Mouse (Mus musculus): Measurements from ENCODE around the gene Sorbs1.

Sorbs1 gene

GRCm38 (mm10) chr19:40336694-40337093 lies 176.9 kb downstream of the Sorbs1 start:
- no peak for DNase-seq

- no peak for DNase-seq
Observed at GRCm38 (mm10) chr19:40333905-40334304, 179.7 kb downstream of the Sorbs1 start.

- no peak for DNase-seq
Observed at GRCm38 (mm10) chr19:40333081-40333480, 180.5 kb downstream of the Sorbs1 start.

GRCm38 (mm10) chr19:40332303-40332702 lies 181.3 kb downstream of the Sorbs1 start:
- no peak for DNase-seq

GRCm38 (mm10) chr19:40331846-40332245 lies 181.7 kb downstream of the Sorbs1 start:
- DNase-seq, result no peak

GRCm38 (mm10) chr19:40326126-40326525 lies 187.5 kb downstream of the Sorbs1 start:
- no peak for DNase-seq

GRCm38 (mm10) chr19:40325381-40325780 lies 188.2 kb downstream of the Sorbs1 start:
- no peak for DNase-seq

- no peak for DNase-seq
Observed at GRCm38 (mm10) chr19:40322226-40322625, 191.4 kb downstream of the Sorbs1 start.

GRCm38 (mm10) chr19:40319199-40319598 lies 194.4 kb downstream of the Sorbs1 start:
- no peak for DNase-seq

GRCm38 (mm10) chr19:40318511-40318910 lies 195.1 kb downstream of the Sorbs1 start:
- DNase-seq, result no peak

- no peak for DNase-seq
Observed at GRCm38 (mm10) chr19:40317001-40317400, 196.6 kb downstream of the Sorbs1 start.

- no peak for DNase-seq
Observed at GRCm38 (mm10) chr19:40314252-40314651, 199.3 kb downstream of the Sorbs1 start.

GRCm38 (mm10) chr19:40311631-40312030 lies 201.9 kb downstream of the Sorbs1 start:
- no peak for DNase-seq

- DNase-seq, result no peak
Observed at GRCm38 (mm10) chr19:40310410-40311130, 203.0 kb downstream of the Sorbs1 start.

GRCm38 (mm10) chr19:40309911-40310310 lies 203.7 kb downstream of the Sorbs1 start:
- no peak for DNase-seq

GRCm38 (mm10) chr19:40307550-40307949 lies 206.0 kb downstream of the Sorbs1 start:
- no peak for DNase-seq

- no peak for DNase-seq
Observed at GRCm38 (mm10) chr19:40306631-40307030, 206.9 kb downstream of the Sorbs1 start.

- DNase-seq, result no peak
Observed at GRCm38 (mm10) chr19:40305456-40305855, 208.1 kb downstream of the Sorbs1 start.

- DNase-seq, result no peak
Observed at GRCm38 (mm10) chr19:40302916-40303315, 210.7 kb downstream of the Sorbs1 start.

- DNase-seq, result no peak
Observed at GRCm38 (mm10) chr19:40302477-40302876, 211.1 kb downstream of the Sorbs1 start.

GRCm38 (mm10) chr19:40299983-40300759 lies 213.4 kb downstream of the Sorbs1 start:
- no peak for DNase-seq

- no peak for DNase-seq
Observed at GRCm38 (mm10) chr19:40299182-40299581, 214.4 kb downstream of the Sorbs1 start.

- no peak for DNase-seq
Observed at GRCm38 (mm10) chr19:40298574-40298973, 215.0 kb downstream of the Sorbs1 start.

- DNase-seq, result no peak
Observed at GRCm38 (mm10) chr19:40297798-40298144, 215.8 kb downstream of the Sorbs1 start.

All from thymus, postnatal 14 days (tissue).